Mouse (Mus musculus): ENCODE data around the gene Rbm19.

DNA sequence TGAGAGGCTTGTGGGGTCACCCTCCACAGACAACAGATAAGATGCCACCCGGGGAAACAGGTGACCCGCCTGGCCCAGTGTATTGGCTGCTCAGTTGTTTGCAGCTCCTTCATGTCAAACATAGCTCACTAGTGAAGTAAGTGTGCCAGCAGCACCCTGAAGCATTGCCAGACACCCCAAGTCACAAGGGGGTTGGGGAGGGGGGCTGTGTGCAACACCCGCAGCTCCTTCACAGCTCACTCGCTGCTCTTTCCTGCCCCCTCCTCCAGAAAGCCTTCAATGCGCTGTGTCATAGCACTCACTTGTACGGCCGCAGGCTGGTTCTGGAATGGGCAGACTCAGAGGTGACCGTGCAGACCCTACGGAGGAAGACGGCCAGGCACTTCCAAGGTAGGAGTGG is 69.7 kb downstream of the Rbm19 start:
- TF ChIP-seq CTCF (IDR thresholded peaks at IDR 0.05; ENCODE audit: control insufficient read depth, insufficient read depth, insufficient read length) (no peak), MYOG (IDR thresholded peaks at IDR 0.05; ENCODE audit: control insufficient read depth, extremely low read depth, insufficient read length) (no peak)
